Mouse (Mus musculus): ENCODE measurements around the gene Cacna2d2.

Cacna2d2 gene

GRCm38 (mm10) chr9:107403116-107403515 is 3.7 kb downstream of the Cacna2d2 start:
- no peak for DNase-seq (ENCODE audit: low spot score in 2 of 2)

DNA sequence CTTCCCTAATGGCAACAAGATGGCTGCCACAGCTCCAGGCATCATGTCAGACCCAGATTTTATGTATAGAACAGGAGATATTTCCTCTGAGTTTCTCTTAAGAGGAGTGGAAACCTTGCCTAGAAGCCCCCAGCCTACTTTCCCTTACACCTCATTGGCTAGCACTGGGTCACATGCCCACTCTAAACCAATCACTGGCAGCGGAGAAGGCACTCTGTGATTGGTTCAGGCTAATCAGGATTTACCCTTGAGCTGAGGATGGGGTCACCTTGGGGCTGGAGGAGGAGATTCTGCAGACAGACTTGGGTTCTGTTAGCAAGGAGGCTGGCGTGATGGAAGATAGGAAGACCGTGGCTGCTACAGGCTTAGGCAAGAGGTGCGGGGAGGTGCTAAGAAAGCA is 10.0 kb downstream of the Cacna2d2 start:
- no peak for DNase-seq (ENCODE audit: low spot score in 2 of 2)

DNA sequence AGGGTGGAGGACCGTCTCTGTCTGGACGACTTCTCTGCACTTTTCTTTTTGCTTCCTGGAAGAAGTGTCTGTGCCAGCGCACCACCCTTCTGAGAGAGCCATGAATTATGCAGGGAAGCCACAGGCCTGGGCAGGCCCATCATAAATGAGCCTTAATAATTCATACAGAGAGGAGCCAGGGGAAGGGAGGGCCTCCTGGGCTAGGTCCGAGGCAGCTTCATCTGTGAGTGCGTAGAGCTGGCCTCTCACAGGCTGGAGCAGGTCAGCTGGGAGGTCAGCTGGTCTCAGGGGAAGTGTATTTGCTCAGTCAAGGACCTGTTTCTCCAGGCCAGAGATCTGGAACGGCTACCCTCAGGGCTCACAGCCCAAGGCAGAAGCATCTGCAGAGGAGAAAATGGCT is 17.7 kb downstream of the Cacna2d2 start:
- peak; percentile 23 to 56 for DNase-seq (ENCODE audit: low spot score in 2 of 2)

- no peak for DNase-seq (ENCODE audit: low spot score in 2 of 2)
Measured at GRCm38 (mm10) chr9:107419491-107420244, 20.3 kb downstream of the Cacna2d2 start.

- no peak for DNase-seq (ENCODE audit: low spot score in 2 of 2)
Measured at GRCm38 (mm10) chr9:107420898-107421297, 21.5 kb downstream of the Cacna2d2 start.

GRCm38 (mm10) chr9:107422878-107423277 is 23.5 kb downstream of the Cacna2d2 start:
- no peak for DNase-seq (ENCODE audit: low spot score in 2 of 2)

- no peak for DNase-seq (ENCODE audit: low spot score in 2 of 2)
Measured at GRCm38 (mm10) chr9:107424485-107425175, 25.2 kb downstream of the Cacna2d2 start.

DNA sequence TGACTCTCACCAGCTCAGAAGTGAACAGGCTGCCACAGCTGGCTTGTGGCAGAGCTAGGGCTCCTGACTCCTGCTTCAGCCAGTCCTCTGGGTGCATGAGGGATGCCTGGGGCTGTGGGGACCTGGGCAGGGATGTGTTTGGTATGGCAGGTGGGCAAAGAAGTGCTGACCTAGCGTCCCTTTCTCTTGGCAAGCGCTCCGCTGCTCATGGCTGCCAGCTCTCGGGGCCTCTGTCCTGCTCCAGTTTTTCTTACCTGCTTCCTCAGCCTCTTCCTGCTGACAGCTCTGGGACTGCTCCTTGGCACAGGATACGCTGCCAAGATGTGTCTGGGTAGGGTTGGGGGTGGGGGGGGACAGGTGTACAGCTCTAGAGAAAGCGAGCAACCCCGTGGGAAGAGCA is 28.5 kb downstream of the Cacna2d2 start:
- DNase-seq (ENCODE audit: low spot score in 2 of 2), result no peak

- no peak for DNase-seq (ENCODE audit: low spot score in 2 of 2)
Measured at GRCm38 (mm10) chr9:107428451-107429186, 29.2 kb downstream of the Cacna2d2 start.

- no peak for DNase-seq (ENCODE audit: low spot score in 2 of 2)
Measured at GRCm38 (mm10) chr9:107430445-107430844, 31.0 kb downstream of the Cacna2d2 start.

DNA sequence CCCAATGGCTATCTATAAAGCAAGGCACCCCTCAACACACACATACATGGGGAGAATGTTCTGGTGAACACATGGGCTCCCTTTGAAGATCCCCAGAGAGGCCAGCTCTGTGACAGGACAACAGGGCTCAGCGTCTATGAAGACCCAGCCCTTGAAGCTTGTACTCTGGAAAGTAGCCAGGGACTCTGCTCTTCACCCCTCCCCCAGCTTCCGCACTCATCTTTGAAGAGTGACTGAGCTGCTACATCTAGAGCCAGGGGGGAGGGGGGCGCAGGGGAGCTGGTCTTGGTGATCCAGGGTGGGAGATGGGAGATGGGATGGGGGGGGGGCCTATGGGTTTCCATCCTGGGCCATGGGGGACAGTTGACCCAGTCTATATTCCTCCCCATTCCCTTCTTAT is 33.1 kb downstream of the Cacna2d2 start:
- no peak for DNase-seq (ENCODE audit: low spot score in 2 of 2)

- DNase-seq (ENCODE audit: low spot score in 2 of 2), result no peak
Measured at GRCm38 (mm10) chr9:107434851-107435250, 35.4 kb downstream of the Cacna2d2 start.

DNA sequence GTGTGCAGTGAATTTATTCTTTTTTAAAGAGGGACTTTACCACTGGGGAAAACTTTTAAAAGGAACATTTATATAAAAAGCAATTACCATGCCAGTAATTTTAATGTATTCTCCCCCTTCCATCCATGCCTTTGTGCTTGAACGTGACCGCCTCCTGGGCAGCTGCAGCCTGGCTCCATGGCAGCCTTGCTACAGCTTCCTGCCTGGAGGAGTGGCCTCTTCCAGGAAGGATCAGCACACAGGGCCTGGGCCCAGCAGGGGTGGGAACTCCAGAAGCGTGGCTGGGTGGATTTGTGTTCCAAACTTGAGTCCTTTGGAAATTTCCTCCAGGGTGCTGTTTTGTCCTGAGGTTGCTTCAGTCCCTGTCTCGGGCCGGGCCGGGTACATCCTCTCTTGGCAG is 35.9 kb downstream of the Cacna2d2 start:
- DNase-seq (ENCODE audit: low spot score in 2 of 2), result no peak

DNA sequence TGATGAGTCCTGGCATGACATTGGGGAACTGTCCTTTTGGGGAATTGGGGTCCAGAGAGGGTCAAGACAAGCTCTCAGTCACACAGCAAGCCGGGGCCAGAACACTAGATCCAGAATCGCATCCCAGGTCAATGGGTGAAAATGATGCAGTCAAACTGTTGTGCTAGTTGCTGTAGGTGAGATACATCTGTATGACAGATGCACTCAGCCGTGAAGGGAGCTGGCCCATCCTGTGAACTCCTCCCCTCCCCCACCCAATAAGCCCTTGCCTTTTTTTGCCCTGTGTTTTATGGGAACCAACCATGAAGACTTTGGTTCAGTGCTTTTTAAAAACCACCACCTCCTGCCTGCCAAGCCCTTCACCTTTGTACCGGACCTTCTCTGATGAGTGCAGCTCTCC is 43.5 kb downstream of the Cacna2d2 start:
- DNase-seq (ENCODE audit: low spot score in 2 of 2), result no peak

- no peak for DNase-seq (ENCODE audit: low spot score in 2 of 2)
Measured at GRCm38 (mm10) chr9:107443324-107443723, 43.9 kb downstream of the Cacna2d2 start.

GRCm38 (mm10) chr9:107445011-107445471 is 45.6 kb downstream of the Cacna2d2 start:
- no peak for DNase-seq (ENCODE audit: low spot score in 2 of 2)

GRCm38 (mm10) chr9:107448805-107449517 is 49.5 kb downstream of the Cacna2d2 start:
- no peak for DNase-seq (ENCODE audit: low spot score in 2 of 2)

GRCm38 (mm10) chr9:107451400-107451799 is 52.0 kb downstream of the Cacna2d2 start:
- DNase-seq (ENCODE audit: low spot score in 2 of 2), result no peak

- DNase-seq (ENCODE audit: low spot score in 2 of 2), result no peak
Measured at GRCm38 (mm10) chr9:107451891-107452521, 52.6 kb downstream of the Cacna2d2 start.

DNA sequence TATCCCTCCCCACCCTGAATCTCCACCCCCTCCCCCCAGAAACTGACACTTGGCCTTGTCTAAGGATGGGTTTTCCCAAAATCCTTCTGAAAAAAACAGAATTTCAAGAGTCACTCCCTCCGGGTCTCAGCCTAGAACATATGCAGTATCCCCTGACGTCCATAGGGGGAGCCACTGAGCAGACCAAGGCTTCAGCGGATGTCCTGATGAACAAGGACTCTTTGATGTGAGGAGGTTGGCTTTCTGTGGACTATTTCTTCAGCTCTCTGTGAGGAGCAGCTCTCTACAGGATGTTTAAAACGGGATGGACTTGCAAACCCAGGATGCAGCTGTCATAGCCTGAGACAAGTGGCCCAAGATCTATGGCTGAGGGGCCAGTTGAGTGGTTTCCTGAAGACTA is 53.1 kb downstream of the Cacna2d2 start:
- DNase-seq (ENCODE audit: low spot score in 2 of 2), result no peak

- no peak for DNase-seq (ENCODE audit: low spot score in 2 of 2)
Measured at GRCm38 (mm10) chr9:107453151-107453550, 53.7 kb downstream of the Cacna2d2 start.

Data from urinary bladder, adult 18-20 months (tissue).